Mouse (Mus musculus): ENCODE measurements at regions not wholly inside any gene's neighbourhood (a gene's known extent, or its start where the extent isn't known, plus 50 kb on each side); places are given as distances from the start of the nearest gene placed in this dataset.

DNA sequence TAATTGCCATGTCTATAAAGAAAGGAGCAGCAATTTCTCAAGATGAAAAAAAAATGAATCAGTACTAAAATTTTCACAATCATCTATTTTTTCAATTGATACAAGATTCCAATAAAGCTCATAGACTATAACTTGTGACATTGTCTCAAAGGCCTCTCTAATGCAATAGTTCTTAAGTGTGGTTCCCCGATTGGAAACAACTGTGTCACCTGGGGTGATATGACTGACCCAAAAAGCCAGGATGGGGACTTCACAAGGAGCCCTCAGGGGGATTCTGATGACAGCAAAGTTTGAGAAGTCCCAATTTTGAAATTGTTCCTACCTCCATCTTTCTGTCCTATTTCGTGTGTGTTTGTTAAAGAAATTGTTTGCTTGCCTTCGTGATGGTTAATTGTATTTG is 143.3 kb upstream of the Fndc3a start:
- DNase-seq (ENCODE audit: low spot score in 2 of 2): no peak

DNA sequence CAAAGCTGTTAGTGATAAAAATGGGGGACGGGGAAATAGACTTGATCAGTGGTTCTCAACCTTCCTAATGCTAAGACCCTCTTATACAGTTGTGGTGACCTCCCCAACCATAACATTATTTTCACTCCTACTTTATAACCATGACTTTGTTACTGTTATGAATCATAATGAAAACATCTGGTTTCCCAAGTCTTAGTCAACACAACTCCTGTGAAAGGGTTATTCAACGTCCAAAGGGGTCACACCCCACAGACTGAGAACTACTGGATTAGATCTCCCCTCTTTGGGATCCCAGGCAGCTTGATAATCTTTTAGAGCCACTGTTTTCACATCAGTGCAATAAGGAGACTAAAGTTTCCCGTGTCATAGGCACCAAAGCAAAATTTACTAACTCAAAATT is 141.1 kb upstream of the Fndc3a start:
- DNase-seq (ENCODE audit: low spot score in 2 of 2): no peak

DNA sequence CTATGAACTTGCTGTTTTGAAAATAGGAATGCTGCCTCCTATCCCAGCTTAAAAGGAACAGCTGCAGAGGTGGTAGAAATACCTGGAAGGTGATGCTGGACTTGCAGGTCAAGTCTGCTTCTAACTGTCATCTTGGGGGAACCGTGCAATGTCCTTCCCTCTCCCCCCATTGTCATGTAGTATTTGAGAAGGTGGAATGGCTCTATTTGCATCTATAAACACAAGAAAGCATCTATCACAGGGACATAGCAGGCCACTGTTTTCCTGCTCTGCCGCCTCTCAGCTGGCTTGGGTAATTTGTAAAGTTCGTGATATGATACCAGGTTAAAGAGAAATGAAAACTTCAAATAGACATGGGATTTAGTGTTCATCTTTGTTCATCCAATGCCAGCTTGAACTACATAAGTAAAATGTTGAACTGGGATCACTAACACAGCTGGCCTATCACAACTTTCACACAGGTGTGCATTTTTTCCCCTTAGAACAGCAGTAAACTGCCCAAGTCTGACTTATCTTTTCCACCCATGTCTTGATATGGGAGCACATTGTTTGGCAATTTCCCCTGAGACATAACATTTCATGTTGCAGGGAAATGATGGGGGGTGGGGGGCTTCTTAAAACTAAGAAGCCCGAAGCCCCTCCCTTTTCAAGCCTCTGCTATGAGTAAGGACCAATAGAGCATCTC is 138.6 kb upstream of the Fndc3a start:
- DNase-seq (ENCODE audit: low spot score in 2 of 2): no peak

- DNase-seq (ENCODE audit: low spot score in 2 of 2): no peak
Observed at GRCm38 (mm10) chr14:72847466-72847865, 137.7 kb upstream of the Fndc3a start.

GRCm38 (mm10) chr14:72845621-72846440 is 136.0 kb upstream of the Fndc3a start:
- no peak for DNase-seq (ENCODE audit: low spot score in 2 of 2)

GRCm38 (mm10) chr14:72844753-72845369 is 135.1 kb upstream of the Fndc3a start:
- DNase-seq (ENCODE audit: low spot score in 2 of 2): no peak

- DNase-seq (ENCODE audit: low spot score in 2 of 2): no peak
Observed at GRCm38 (mm10) chr14:72841753-72842152, 131.9 kb upstream of the Fndc3a start.

- DNase-seq (ENCODE audit: low spot score in 2 of 2): no peak
Observed at GRCm38 (mm10) chr14:72835158-72835557, 125.4 kb upstream of the Fndc3a start.

GRCm38 (mm10) chr14:72829261-72829660 is 119.5 kb upstream of the Fndc3a start:
- no peak for DNase-seq (ENCODE audit: low spot score in 2 of 2)

DNA sequence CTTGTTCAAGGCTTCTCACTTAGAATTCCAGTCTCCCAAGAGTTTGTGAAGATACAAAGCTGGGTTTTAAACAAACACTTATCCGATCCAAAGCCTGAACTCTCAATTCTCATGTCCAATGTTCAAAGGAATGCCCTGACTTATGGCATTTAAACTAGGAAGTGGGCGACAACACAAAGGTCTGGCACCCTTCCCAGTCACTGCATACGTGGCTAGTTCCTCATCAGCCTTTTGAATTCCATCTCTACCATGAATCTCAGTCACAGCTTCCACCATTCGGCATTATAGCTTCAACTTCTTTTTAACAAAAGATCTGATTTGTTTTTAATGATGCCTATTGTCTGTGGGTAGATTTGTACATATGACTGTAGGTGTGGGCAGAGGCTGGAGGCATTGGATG is 115.7 kb upstream of the Fndc3a start:
- no peak for DNase-seq (ENCODE audit: low spot score in 2 of 2)

DNA sequence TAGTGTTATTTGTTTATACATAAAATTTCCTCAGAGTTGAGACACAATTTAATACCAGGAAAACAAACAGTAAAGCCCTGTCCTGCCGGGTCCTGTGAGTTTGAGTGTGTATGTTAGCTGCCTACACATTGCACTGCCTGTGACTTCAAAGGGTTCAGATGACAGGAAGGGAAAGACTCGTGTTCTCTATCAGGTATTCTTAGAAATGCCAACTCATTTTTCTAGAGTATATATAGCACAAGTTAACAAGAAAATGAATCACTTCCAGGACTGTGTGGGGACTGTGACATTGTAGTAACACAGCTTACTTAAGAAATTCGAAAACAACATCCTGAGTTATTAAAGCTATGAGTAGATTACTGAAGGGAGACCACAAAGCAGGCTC is 112.4 kb upstream of the Fndc3a start:
- DNase-seq (ENCODE audit: low spot score in 2 of 2): no peak

DNA sequence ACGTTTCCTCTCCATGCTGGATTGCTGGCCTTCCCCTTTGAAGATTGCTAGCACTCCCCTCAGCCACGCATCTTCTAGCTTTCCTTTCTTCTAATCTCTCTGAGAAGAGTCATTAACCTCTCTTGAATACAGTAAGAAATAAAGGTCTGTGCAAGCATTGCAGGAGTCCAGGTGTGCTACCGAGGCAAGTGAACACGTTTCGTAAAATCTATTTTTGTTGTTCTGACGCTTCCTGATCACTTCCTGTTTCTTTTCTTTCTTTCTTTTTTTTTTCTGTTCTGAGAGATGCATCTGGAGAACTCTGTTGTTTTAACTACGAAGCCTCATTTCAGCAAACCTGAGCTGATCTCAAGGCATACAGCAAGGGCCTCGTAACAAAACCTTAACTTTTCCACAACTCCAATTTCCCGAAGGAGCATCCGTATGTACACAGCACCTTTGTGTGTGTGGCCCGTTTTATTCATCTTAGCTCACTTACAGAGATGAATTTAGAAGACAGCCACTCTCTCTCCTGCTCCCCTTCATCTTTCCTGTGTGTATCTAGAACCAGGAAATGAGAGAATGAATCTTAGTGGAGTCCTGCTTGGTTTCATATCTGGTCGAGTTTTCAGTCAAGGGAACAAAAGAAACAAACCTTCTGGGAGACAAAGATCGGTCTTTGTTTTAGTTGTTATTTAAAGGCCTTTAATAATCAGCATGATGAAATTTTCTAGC is 111.9 kb upstream of the Fndc3a start:
- DNase-seq (ENCODE audit: low spot score in 2 of 2): no peak

DNA sequence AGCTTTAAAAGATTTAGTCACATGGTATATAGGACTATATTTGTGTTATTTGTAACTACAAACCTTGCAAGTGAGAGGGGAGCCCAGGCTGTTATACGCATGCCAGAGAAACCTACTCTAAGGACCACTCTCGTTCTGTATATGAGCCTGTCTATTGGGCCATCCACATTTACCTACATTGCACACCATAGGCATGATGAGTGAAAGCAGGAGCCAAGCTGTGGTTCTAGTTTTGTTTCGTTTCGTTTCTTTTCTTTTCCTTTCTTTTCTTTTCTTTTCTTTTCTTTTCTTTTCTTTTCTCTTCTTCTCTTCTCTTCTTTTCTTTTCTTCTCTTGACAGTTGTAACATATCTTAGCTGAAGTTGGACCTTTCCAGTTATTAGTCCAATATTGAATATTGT is 109.2 kb upstream of the Fndc3a start:
- DNase-seq (ENCODE audit: low spot score in 2 of 2): no peak

DNA sequence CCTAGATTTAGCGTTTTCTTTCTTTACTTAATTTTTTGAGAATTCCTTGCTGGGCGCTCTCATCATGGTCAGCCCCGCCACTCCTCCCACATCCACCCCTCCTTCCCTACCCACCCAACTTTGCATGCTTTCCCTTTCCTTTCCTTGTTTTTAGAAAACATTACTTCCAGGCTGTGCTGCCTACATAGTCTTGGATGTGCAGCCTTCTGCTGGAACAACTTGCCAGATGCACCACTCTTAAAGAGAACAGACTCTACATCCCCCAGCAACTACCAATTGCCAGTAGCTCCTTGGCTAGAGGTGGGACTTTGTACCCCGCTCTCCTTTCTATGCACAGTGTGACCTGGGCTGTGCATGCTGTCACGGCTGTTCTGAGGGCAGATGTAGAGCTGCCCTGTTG is 108.0 kb upstream of the Fndc3a start:
- no peak for DNase-seq (ENCODE audit: low spot score in 2 of 2)

- no peak for DNase-seq (ENCODE audit: low spot score in 2 of 2)
Observed at GRCm38 (mm10) chr14:72816847-72817246, 107.0 kb upstream of the Fndc3a start.

DNA sequence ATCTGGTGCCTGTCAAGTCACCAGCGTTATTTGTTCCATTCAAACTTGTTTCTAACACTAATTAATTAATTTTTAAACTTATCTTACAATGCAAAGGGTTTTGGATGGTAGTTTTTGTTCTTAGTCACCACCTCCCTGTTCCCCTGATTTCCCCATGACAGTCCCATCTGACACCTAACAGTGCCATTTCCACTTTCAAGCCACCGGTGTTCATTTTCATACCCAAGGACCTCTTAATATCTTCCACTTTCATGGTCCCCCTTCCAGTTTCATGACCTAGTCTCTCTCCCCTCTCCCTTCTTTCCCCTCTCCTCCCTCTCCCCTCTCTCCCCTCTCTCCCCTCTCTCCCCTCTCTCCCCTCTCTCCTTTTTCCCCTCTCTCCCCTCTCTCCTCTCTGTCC is 99.3 kb upstream of the Fndc3a start:
- no peak for DNase-seq (ENCODE audit: low spot score in 2 of 2)

- DNase-seq (ENCODE audit: low spot score in 2 of 2): no peak
Observed at GRCm38 (mm10) chr14:72807947-72808346, 98.1 kb upstream of the Fndc3a start.

DNA sequence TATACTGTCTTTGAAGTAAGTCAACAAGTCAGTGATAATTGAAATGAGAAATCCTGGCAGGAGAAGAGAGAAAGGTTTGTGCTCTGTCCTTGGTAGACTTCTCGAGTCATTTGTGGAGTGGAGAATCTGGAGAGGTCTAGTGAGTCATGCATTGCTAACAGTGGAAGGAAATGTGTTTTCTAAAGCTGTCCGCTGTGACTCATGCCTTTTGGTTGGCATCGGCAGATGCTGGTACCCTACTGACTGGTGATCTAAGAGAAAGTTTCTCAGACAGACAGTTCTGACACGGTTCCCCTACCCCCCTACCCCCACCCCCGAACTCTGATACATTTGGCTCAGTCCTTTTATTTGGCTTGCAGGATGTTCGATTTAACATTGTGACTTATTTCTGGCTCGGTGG is 97.5 kb upstream of the Fndc3a start:
- no peak for DNase-seq (ENCODE audit: low spot score in 2 of 2)

DNA sequence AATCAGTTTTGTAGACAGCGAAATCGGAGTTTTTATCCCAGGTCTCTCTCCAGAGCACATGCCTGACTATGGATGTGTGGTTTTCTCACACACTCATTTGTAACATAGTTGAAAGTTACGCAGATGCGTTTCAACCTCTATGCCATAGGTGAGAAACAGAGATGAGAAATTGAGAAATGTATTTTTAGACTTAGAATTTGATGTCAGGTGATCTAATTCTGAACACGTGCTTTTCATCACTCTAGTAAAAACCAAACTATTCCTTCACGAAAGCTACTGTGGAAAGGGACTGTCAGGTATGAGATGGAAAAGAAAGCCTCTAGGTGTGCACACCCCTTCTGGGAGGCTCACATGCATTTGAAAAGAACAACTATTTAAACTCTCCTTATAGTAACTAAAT is 96.8 kb upstream of the Fndc3a start:
- DNase-seq (ENCODE audit: low spot score in 2 of 2): no peak

- no peak for DNase-seq (ENCODE audit: low spot score in 2 of 2)
Observed at GRCm38 (mm10) chr14:72803579-72803978, 93.8 kb upstream of the Fndc3a start.

DNA sequence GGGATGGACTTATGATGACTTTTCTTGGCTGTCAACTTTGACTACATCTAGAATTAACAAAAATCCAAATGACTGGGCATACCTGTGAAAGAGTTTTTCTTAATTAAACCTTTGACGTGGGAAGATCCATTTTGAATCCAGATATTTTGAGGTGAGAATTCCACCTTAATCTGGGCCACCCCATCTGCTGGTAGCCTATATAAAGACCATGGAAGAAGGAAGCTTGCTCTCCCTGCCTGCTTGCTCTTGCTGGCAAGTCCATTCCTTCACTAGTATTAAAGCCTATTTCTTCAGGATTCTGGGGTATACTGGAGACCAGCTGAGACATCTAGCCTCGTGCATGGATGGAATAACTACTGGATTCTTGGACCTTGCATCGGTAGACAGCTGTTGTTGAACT is 80.9 kb upstream of the Fndc3a start:
- DNase-seq (ENCODE audit: low spot score in 2 of 2): no peak

DNA sequence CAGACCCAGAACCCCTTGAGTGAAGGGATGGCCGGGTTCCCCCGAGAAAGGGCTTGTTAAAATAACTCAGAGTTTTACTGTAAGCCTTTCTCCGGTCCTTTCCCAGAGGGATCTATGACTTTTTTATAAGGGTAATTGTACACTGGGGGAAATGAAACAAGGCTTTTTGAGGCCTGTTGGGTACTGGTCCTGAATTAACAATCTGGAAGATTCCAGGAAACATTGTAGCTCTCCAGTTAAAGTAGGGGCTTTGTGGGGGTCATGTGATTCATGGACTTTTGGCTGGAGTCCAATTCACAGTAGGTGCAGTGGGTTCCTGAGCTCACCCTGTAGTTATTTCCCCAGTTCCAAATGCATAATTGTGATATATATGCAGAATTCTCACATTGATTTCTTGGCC is 77.1 kb upstream of the Fndc3a start:
- DNase-seq (ENCODE audit: low spot score in 2 of 2): no peak
